Mouse (Mus musculus) stomach, postnatal 0 days (tissue): ENCODE data around the gene Msi2. TPM values are rescaled to one million over a fixed set of nuclear protein-coding genes. Genes with fewer than 3 reads are reported as not detected.

Experiments used
- ATAC-seq: fragments of 200-750 bp; cut with Nextera tagmentation; 2 replicates; pipeline ENCODE4 v1.8.0; 2017; ENCODE audit not compliant: low FRiP score, low TSS enrichment
- DNase-seq: peaks from one replicate; pipeline ENCODE4 v3.0.0-alpha.2; 2016; ENCODE audit warnings: low spot score
- H3K27ac ChIP-seq: fragments of 300-500 bp; sonication (generic); replicated peaks from 2 replicates; pipeline ENCODE4 v1.5.1; 2014; ENCODE audit warnings: mild to moderate bottlenecking, control low read depth
- H3K27me3 ChIP-seq: fragments of 300-500 bp; sonication (generic); 2 replicates; pipeline ENCODE4 v1.6.1; 2014; ENCODE audit warnings: low read length; ENCODE audit not compliant: control insufficient read depth, insufficient read depth
- H3K36me3 ChIP-seq: fragments of 300-500 bp; sonication (generic); 2 replicates; pipeline ENCODE4 v1.6.1; 2014; ENCODE audit warnings: low read length, mixed read lengths; ENCODE audit not compliant: control insufficient read depth, insufficient read depth
- H3K4me1 ChIP-seq: fragments of 300-500 bp; sonication (generic); replicated peaks from 2 replicates; pipeline ENCODE4 v1.6.1; 2014; ENCODE audit warnings: antibody characterized with exemption; ENCODE audit not compliant: control insufficient read depth, insufficient read depth
- H3K4me2 ChIP-seq: fragments of 300-500 bp; sonication (generic); replicated peaks from 2 replicates; pipeline ENCODE4 v1.6.1; 2014; ENCODE audit warnings: low read depth, mild to moderate bottlenecking, control low read depth, moderate library complexity
- H3K4me3 ChIP-seq: fragments of 300-500 bp; sonication (generic); 2 replicates; pipeline ENCODE4 v1.5.1; 2014; ENCODE audit warnings: low read depth, low read length, control low read depth
- H3K9ac ChIP-seq: fragments of 300-500 bp; sonication (generic); 2 replicates; pipeline ENCODE4 v1.6.1; 2014; ENCODE audit warnings: mild to moderate bottlenecking, low read length, control low read depth, mixed read lengths
- H3K9me3 ChIP-seq: fragments of 300-500 bp; sonication (generic); 2 replicates; pipeline ENCODE4 v1.6.1; 2016; ENCODE audit warnings: low read length; ENCODE audit not compliant: control insufficient read depth
- CTCF ChIP-seq: IDR thresholded peaks from 2 replicates; pipeline ENCODE4 v1.5.1; 2016; ENCODE audit warnings: antibody characterized with exemption, low read depth, mild to moderate bottlenecking, moderate library complexity
- EP300 ChIP-seq: optimal IDR thresholded peaks from 2 replicates; pipeline ENCODE3; 2016; ENCODE audit warnings: antibody characterized with exemption
- WGBS: fragments of 180-500 bp; shearing (Covaris S2); extraction: QIAGEN DNeasy Blood & Tissue Kit; methylation state at CpG from one replicate; pipeline ENCODE4 v1.1.7; 2014; 5-methylcytosine and 5-hydroxymethylcytosine counted together
- polyA plus RNA-seq: library from polyadenylated mRNA; unstranded; fragments of >200 nt; fragmentation: Nextera tagmentation; extraction: Ambion mirVana; gene quantifications from 2 replicates; pipeline ENCODE4 v1.2.1, GENCODE M21; 2015

The Msi2 gene
- polyA plus RNA-seq, 1 experiment from 2014 or later, result 6.7 TPM

DNA sequence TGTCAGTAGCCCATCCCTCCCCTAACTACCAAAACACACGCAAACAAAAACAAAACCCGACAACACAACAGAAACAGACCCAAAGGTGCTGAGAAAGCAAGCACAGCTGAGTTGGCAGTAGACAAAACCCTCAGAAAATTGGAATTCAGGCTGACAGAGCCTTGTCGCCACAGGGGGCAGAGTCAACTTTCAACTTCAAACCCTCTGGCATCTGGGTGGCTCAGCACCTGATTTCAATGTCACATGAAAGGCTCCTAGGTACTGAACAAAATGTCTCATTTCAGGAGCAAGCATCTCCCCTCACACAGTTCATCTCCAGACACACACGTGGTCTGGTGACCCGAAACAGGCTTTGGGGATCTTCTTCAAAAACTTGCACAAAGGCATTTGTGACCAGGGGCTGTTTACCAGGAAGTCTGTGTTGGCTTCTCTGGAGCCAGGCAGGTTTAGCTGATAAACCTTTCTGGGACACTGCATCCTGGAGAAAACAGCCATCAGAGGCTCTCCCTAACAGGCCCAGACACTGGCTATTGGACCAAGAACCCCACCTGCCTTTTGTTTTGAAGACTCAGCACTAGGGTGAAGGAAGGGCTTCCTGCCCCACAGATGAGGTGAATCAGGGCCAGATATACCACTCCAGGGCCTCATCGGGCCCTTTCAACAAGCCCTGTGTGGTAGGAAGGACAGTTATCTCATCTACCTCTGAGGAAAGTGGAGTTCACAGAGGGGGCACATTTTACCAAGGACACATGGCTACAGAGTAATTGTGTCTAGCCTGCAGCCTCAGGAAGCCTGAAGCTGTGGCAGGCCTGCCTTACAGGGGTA, 168.0 kb downstream of the Msi2 start:
- H3K4me1 ChIP-seq, result peaks cover 7% of the 10 kb centered on the region; the same call in 1 of the 2 replicates
- ATAC-seq, result no peak

DNA sequence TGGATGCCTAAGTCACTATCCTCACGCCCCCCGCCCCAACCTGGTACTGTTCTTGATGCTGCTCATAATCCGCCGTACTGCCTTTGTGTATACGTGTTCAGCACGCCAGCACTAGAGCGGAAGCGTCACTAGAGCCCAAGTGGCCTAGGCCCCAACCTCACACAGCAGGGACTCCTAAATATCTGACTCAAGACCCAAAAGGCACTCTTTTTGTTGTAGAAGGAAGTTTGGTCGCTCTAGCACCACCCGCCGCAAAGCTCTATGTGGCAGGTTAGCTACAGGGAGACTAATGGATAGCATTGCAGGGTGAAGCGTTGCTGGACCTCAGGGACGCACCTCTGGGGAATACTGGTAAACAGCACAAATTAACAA, 168.8 kb downstream of the Msi2 start:
- no peak for TF ChIP-seq CTCF
- TF ChIP-seq EP300, result no peak
- DNase-seq, result no peak
- Histone ChIP-seq H3K27me3 (no peaks in the 10 kb centered on the region), H3K36me3 (no peaks in the 10 kb centered on the region), H3K4me1 (peaks cover 7% of the 10 kb centered on the region; the same call in 1 of the 2 replicates), H3K27ac (no peak overlapping the region), H3K4me3 (no peak overlapping the region), H3K4me2 (no peak overlapping the region), H3K9ac (no peak overlapping the region), H3K9me3 (no peaks in the 10 kb centered on the region)
- ATAC-seq, result no peak
- 92% methylated on average over 13 of the region's 13 CpGs for WGBS

More for the DNA sequence above, 168.0 kb downstream of the Msi2 start:
- Histone ChIP-seq H3K36me3 (no peaks in the 10 kb centered on the region), H3K27me3 (no peaks in the 10 kb centered on the region), H3K9me3 (no peaks in the 10 kb centered on the region), H3K4me3 (no peak overlapping the region), H3K4me2 (no peak overlapping the region), H3K9ac (no peak overlapping the region), H3K27ac (no peak overlapping the region; the same call in 1 of the 2 replicates)
- no peak for DNase-seq
- TF ChIP-seq CTCF (peak; percentile 18; the same call in 1 of the 2 replicates), EP300 (no peak)
- 70% methylated on average over 6 of the region's 6 CpGs for WGBS

DNA sequence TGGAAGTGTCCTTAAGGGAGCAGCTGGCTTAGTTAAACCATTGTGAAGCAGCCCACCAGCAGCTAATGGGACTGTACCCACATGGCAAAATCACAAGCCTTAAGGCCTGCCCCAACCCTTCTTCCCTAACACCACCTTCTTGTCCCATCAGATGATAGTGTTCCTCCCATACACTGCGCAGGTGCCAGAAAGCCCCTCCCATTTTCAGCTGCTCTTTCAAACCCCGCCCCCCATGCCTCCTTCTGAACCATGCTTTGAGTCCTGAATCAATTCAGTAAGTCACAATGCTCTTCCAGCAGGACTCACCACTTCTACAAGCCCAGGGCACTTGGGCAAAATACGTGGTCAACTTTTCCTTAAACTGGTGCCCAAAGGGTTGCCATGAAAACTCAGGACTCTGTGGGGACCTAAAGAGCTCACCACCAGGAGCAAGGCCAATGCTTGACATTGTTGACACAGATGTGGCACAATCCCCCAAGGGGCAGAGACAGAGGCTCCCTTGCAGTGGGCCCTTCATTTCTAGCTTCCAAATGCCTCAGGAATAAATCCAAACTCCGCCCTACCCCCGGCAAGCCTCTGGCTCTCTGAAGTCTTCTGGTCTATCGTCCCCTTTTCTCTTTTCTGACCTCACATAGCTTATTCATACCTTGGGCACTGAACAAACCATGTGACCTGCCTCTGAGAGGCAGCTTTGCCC, 169.3 kb downstream of the Msi2 start:
- TF ChIP-seq CTCF, result no peak
- no peak for TF ChIP-seq EP300
- peaks cover 7% of the 10 kb centered on the region; the same call in 1 of the 2 replicates for H3K4me1 ChIP-seq

DNA sequence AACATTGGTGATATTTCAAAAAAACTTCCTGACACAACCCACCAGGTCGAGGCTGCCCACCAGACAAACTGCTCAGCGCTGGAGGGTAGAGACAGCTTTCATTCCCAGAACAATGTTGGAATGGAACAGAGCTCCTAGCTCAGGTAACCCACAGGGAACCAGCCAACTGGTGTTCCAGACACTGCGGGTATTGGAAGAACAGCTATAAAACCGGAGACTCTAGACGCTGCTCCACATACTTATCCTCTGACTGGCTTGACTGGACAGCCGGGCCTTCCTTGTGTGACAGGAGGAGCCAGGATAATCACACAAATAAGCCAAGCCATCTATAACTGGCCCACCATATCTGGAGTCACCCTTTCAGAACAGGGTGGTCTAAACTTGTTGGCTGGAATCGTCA, 169.9 kb downstream of the Msi2 start:
- DNase-seq (no peak), ATAC-seq (no peak)
- Histone ChIP-seq H3K36me3 (no peaks in the 10 kb centered on the region), H3K27ac (no peak overlapping the region), H3K4me2 (no peak overlapping the region), H3K4me3 (no peak overlapping the region), H3K9ac (no peak overlapping the region), H3K9me3 (no peaks in the 10 kb centered on the region), H3K4me1 (peaks cover 5% of the 10 kb centered on the region; the same call in 1 of the 2 replicates), H3K27me3 (no peaks in the 10 kb centered on the region)
- no peak for TF ChIP-seq EP300
- 69% methylated on average over 7 of the region's 7 CpGs for WGBS

More for the DNA sequence above, 169.3 kb downstream of the Msi2 start:
- no peaks in the 10 kb centered on the region for H3K27me3 ChIP-seq
- H3K4me3 ChIP-seq, result no peak overlapping the region
- no peak for ATAC-seq
- 74% methylated on average over 6 of the region's 6 CpGs for WGBS
- no peaks in the 10 kb centered on the region for H3K9me3 ChIP-seq
- H3K4me2 ChIP-seq, result no peak overlapping the region
- no peak for DNase-seq
- H3K36me3 ChIP-seq, result no peaks in the 10 kb centered on the region
- H3K27ac ChIP-seq, result no peak overlapping the region
- H3K9ac ChIP-seq, result no peak overlapping the region

DNA sequence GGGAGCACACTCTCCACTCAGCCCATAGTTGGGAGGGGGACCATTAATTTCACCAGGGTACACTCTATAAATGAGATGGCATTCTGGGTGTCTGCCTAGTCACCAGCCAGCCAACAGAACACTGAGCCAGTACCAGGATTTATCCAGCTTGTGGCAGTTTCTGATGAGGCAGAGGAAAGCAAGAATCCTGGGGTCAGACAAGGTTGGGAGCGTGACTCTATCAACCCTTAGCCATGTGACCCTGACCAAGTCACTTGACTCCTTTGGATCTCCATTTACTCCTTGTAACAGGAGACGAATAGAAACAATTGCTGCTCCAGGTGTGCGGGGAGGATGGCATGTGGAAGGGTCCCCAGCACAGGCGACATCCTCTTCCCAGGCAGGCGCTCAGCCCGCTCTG, 174.5 kb downstream of the Msi2 start:
- TF ChIP-seq EP300 (no peak), CTCF (no peak)
- WGBS, result 88% methylated on average over 6 of the region's 6 CpGs
- no peak for DNase-seq

DNA sequence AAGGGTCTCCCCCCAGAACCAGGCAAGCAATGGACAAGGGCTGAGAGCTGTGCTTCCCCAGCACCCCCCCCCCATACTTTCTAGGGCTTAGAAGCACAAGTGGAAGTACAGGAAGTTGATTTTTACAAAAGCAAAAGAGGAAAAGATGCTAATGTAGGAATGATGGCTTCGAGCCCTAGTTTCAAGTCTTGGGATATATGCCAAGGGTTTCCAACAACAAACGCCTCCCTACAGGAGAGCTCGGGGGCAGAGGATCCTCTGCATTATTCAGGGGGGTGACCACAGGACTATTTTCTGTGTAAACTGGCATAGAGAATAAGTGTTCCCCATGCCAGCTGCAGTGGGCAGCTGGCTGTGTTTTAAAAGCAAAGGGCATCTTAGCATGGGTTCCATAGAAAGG, 175.5 kb downstream of the Msi2 start:
- Histone ChIP-seq H3K4me1 (peaks cover 3% of the 10 kb centered on the region), H3K27ac (no peak overlapping the region), H3K9me3 (no peaks in the 10 kb centered on the region), H3K4me2 (no peak overlapping the region), H3K4me3 (no peak overlapping the region), H3K27me3 (no peaks in the 10 kb centered on the region), H3K9ac (no peak overlapping the region), H3K36me3 (no peaks in the 10 kb centered on the region)
- DNase-seq (no peak), ATAC-seq (no peak)
- 26% methylated on average over 3 of the region's 3 CpGs for WGBS
- no peak for TF ChIP-seq EP300
- TF ChIP-seq CTCF, result no peak

More for the DNA sequence above, 174.5 kb downstream of the Msi2 start:
- no peaks in the 10 kb centered on the region for H3K27me3 ChIP-seq
- H3K4me3 ChIP-seq, result no peak overlapping the region
- H3K4me1 ChIP-seq, result peaks cover 3% of the 10 kb centered on the region
- H3K27ac ChIP-seq, result no peak overlapping the region
- no peak overlapping the region for H3K4me2 ChIP-seq
- no peak for ATAC-seq
- H3K9me3 ChIP-seq, result no peaks in the 10 kb centered on the region
- no peaks in the 10 kb centered on the region for H3K36me3 ChIP-seq
- no peak overlapping the region for H3K9ac ChIP-seq
